Mouse (Mus musculus): ENCODE measurements at regions not wholly inside any gene's neighbourhood (a gene's known extent, or its start where the extent isn't known, plus 50 kb on each side); places are given as distances from the start of the nearest gene placed in this dataset.

DNA sequence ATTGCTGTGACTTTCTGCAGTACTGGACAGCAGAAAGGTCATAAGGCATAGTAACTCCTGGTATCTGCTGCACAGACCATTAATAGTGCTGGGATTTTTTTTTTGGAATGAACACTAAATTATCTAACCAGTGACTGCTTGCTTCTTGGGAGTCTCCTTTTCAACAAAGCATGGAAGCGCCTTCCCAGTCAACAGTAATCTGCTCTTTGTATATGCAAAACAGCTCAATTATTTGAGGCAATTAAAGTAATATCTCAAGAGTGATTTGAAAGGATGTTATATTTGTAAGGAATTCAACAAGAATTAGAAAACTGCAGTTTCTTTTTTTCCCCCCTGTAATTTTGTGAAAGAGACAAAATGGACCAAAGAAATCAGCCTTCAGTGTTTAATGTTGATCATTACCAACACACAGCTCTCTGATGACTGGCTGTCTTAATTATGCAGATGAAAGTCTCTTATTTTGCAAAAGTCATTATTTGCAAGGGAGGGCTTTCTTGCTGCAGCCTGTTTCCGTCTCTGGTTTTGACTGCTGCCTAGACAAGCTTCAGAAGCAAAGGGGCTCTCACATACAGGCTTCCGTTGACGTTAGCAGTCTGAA lies 260.3 kb upstream of the Arpp21 start:
- Histone ChIP-seq H3K4me2 (no peak overlapping the region), H3K9ac (no peak overlapping the region), H3K27ac (no peak overlapping the region), H3K36me3 (no peaks in the 10 kb centered on the region), H3K4me1 (no peaks in the 10 kb centered on the region), H3K9me3 (no peaks in the 10 kb centered on the region), H3K27me3 (no peaks in the 10 kb centered on the region), H3K4me3 (no peak overlapping the region)
- ATAC-seq (ENCODE audit: insufficient number of reproducible peaks, insufficient read depth, low FRiP score, low TSS enrichment, low read depth) = no peak
- WGBS = 76% methylated on average over 4 of the region's 4 CpGs

DNA sequence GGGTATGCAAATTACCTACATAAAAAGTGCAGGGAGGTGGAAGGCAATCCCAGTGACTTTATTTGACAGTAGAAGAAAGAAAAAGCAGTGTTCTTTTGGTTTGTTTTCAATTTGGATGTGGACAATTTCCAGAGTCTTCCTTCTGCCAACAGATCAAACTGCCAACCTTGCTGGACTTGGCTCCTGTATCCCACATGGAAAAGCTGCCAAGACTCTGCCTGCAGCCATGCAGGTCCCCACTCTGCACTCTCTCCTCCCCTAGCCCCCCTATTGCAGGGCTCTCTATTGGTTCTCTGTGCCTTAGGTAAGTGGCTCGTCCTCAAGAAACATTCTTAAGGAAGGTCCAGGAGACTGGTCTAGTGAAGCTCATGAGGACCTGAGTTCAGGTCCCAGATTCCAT lies 255.2 kb upstream of the Arpp21 start:
- Histone ChIP-seq H3K9ac (no peak overlapping the region), H3K9me3 (no peaks in the 10 kb centered on the region), H3K36me3 (no peaks in the 10 kb centered on the region), H3K27ac (no peak overlapping the region), H3K4me2 (no peak overlapping the region), H3K4me3 (no peak overlapping the region), H3K27me3 (no peaks in the 10 kb centered on the region), H3K4me1 (no peaks in the 10 kb centered on the region)
- 62% methylated on average over 1 of the region's 1 CpGs for WGBS
- ATAC-seq (ENCODE audit: insufficient number of reproducible peaks, insufficient read depth, low FRiP score, low TSS enrichment, low read depth) = no peak

DNA sequence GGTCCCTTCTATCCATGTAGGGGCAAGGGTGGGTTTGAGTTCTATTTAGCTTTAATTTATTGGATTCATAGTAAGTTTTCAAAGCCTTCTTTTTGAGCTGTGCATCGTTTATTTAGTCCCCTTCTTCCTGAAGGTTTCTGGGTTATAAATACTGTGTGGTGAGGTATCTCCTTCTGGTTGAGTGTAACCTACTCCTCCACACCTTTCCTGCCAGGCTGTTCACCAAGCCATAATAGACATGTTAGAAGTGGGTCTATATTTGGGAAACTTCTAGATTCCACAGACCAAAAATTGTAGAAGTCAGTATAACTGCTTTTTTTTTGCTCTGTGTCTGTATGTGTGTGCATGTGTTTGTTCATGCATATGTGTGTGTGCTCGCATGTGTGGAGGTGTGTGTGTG lies 240.9 kb upstream of the Arpp21 start:
- WGBS = 86% methylated on average over 2 of the region's 2 CpGs
- Histone ChIP-seq H3K36me3 (no peaks in the 10 kb centered on the region), H3K9me3 (no peaks in the 10 kb centered on the region), H3K4me3 (no peak overlapping the region), H3K27me3 (no peaks in the 10 kb centered on the region), H3K27ac (no peak overlapping the region), H3K9ac (no peak overlapping the region), H3K4me1 (no peaks in the 10 kb centered on the region), H3K4me2 (no peak overlapping the region)
- ATAC-seq (ENCODE audit: insufficient number of reproducible peaks, insufficient read depth, low FRiP score, low TSS enrichment, low read depth) = no peak

DNA sequence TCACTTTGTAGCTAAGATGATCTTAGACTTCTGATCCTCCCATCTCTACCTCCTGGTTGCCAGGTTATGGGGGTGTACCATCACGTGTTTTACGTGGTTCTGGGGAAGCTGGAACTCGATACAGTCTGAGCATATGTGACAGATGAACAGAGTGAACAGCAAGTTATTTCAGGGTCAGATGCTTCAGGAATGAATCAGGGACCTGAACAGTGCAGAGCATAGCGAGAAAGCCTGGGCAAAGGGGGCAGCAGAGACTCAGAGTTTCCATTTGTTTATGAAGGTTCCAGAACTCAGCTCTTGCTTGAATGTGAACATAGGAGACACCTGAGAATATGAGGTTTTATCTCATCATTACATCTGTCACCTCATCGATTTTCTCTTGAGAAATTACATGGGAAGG lies 221.9 kb upstream of the Arpp21 start:
- no peaks in the 10 kb centered on the region for H3K27me3 ChIP-seq
- no peaks in the 10 kb centered on the region for H3K9me3 ChIP-seq
- H3K36me3 ChIP-seq = no peaks in the 10 kb centered on the region
- H3K4me3 ChIP-seq = no peak overlapping the region
- ATAC-seq (ENCODE audit: insufficient number of reproducible peaks, insufficient read depth, low FRiP score, low TSS enrichment, low read depth) = no peak
- H3K27ac ChIP-seq = no peak overlapping the region
- 77% methylated on average over 5 of the region's 5 CpGs for WGBS
- no peaks in the 10 kb centered on the region for H3K4me1 ChIP-seq
- H3K4me2 ChIP-seq = no peak overlapping the region
- no peak overlapping the region for H3K9ac ChIP-seq

DNA sequence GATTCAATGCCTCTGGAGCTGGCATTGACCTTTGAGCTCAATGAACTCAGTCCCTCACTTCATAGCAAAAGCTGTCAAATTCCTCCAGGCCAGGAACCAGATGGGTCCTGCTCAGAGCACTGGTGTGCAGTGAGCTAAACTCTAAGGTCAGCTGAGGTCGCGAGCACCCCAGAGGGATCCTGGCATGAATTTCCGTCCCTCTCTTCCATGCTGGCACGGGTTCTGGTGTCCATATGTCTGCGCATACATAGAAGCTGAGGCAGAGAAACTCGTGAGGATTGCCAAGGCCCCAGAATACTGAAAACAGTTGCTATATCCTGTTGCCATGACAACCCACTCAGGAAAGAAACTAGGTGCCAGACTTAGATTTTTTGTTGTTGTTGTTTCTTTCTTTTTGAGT lies 219.0 kb upstream of the Arpp21 start:
- Histone ChIP-seq H3K9me3 (no peaks in the 10 kb centered on the region), H3K4me2 (no peak overlapping the region), H3K27me3 (no peaks in the 10 kb centered on the region), H3K4me1 (no peaks in the 10 kb centered on the region), H3K4me3 (no peak overlapping the region), H3K27ac (no peak overlapping the region), H3K9ac (no peak overlapping the region), H3K36me3 (no peaks in the 10 kb centered on the region)
- no peak for ATAC-seq (ENCODE audit: insufficient number of reproducible peaks, insufficient read depth, low FRiP score, low TSS enrichment, low read depth)
- 25% methylated on average over 6 of the region's 6 CpGs for WGBS

DNA sequence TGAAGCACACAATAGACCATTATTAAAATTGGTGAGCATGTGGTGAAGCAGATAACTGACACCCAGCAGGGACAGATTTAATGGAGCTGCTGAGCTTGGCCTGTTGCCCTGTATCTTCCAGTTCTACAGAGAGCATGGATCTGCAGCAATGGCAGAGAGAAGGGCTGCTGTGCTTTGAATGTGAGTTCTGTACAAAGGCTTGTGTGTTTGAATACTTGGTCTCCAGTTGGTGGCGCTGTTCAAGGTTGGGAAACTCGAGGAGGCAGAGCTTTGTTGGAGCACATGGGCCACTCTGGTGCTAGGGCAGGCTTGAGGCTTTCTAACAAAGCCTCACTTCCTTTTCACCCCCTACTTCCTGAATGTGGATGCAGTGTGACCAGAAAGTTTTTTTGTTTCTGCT lies 211.8 kb upstream of the Arpp21 start:
- no peaks in the 10 kb centered on the region for H3K36me3 ChIP-seq
- no peak overlapping the region for H3K27ac ChIP-seq
- no peaks in the 10 kb centered on the region for H3K27me3 ChIP-seq
- ATAC-seq (ENCODE audit: insufficient number of reproducible peaks, insufficient read depth, low FRiP score, low TSS enrichment, low read depth) = no peak
- no peak overlapping the region for H3K4me2 ChIP-seq
- WGBS = 10% methylated on average over 2 of the region's 2 CpGs
- H3K9ac ChIP-seq = no peak overlapping the region
- H3K4me3 ChIP-seq = no peak overlapping the region
- no peaks in the 10 kb centered on the region for H3K9me3 ChIP-seq
- no peaks in the 10 kb centered on the region for H3K4me1 ChIP-seq

DNA sequence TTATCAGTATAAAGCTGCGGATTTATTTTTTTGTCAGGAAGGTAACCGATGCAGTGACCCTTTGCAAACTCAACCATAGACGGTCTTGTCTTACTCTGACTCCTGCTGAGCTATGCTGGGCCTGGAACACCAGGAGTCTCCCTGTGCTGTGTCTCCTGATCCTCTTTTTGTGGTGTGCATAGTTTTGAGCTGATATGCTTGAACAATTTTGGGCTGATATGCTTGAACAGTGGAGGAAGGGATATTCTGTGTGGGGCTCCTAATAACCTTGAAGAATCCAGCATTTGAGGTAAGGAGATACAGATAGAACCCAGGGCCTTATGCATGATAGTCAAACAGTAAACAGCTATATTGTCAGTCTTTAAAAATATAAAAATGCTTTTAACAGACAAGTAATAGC lies 211.2 kb upstream of the Arpp21 start:
- no peaks in the 10 kb centered on the region for H3K9me3 ChIP-seq
- H3K4me3 ChIP-seq = no peak overlapping the region
- no peaks in the 10 kb centered on the region for H3K4me1 ChIP-seq
- H3K4me2 ChIP-seq = no peak overlapping the region
- H3K27ac ChIP-seq = no peak overlapping the region
- no peaks in the 10 kb centered on the region for H3K36me3 ChIP-seq
- no peaks in the 10 kb centered on the region for H3K27me3 ChIP-seq
- H3K9ac ChIP-seq = no peak overlapping the region
- 77% methylated on average over 3 of the region's 3 CpGs for WGBS
- no peak for ATAC-seq (ENCODE audit: insufficient number of reproducible peaks, insufficient read depth, low FRiP score, low TSS enrichment, low read depth)

DNA sequence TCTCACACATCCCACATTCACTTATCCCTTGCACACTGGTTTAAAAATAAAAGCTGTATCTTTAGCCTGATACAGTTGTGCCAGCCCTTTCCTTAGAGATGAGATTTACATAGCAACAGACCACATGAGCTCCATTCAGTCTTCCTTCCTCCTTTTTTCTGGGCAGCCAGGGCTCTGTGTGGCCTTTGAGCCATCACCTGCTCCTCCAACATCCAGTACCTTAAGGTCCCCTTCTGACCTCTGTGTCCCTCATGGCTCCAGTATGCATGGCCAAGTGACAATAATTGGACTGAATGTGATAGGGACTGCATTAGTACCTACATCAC lies 210.3 kb upstream of the Arpp21 start:
- Histone ChIP-seq H3K36me3 (no peaks in the 10 kb centered on the region), H3K9ac (no peak overlapping the region), H3K4me2 (no peak overlapping the region), H3K4me1 (no peaks in the 10 kb centered on the region), H3K4me3 (no peak overlapping the region), H3K9me3 (no peaks in the 10 kb centered on the region), H3K27me3 (no peaks in the 10 kb centered on the region), H3K27ac (no peak overlapping the region)
- no peak for ATAC-seq (ENCODE audit: insufficient number of reproducible peaks, insufficient read depth, low FRiP score, low TSS enrichment, low read depth)

DNA sequence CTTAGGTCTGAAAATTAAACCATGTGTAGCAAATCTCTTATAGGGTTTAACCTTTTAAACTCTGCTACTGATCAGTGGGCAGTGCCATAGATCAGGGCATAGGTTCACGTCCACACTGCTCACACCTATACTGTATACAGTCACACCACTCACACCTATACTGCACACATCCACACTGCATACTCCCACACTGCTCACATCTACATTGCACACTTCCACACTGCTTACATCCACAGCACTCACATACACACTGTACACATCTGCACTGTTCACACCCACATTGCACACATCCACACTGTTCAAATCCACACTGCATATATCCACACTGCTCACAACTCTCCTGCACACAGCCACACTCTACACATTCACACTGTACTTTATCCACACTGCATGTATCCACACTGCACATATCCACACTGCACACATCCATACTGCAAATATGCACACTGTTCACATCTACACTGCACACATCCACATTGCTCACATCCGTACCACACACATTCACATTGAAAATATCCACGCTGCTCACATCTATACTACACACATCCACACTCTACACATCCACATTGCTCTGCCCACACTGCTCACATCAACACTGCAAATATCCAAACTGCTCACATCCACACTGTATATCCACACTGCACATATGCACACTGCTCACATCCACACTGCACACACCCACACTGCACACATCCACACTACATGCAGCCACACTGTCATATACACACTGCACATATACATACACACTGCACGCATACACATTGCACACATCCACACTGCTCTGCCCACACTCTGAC lies 209.7 kb upstream of the Arpp21 start:
- Histone ChIP-seq H3K4me2 (no peak overlapping the region), H3K27me3 (no peaks in the 10 kb centered on the region), H3K4me1 (no peaks in the 10 kb centered on the region), H3K27ac (no peak overlapping the region), H3K4me3 (no peak overlapping the region), H3K9me3 (no peaks in the 10 kb centered on the region), H3K36me3 (no peaks in the 10 kb centered on the region), H3K9ac (no peak overlapping the region)
- WGBS = 91% methylated on average over 4 of the region's 4 CpGs
- ATAC-seq (ENCODE audit: insufficient number of reproducible peaks, insufficient read depth, low FRiP score, low TSS enrichment, low read depth) = peak; percentile 81

DNA sequence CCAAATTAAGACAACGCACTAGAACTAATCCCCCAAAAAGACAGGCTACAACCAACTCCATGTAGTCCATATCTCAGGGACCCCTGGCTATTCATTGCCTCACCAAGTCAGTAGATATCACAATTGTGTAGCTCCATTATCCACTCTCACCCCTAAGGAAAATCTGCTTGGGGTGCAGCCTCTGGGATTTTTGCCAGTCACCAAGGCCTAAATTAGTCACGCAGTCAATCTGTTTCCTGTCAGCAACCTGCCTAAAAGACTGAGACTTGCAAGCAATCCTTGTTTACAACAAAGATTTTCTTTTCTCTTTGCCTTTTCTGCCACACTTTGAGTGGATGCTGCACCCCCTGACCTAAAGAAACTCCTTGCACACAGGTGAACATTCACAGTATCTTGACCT lies 208.5 kb upstream of the Arpp21 start:
- Histone ChIP-seq H3K9me3 (no peaks in the 10 kb centered on the region), H3K9ac (no peak overlapping the region), H3K36me3 (no peaks in the 10 kb centered on the region), H3K4me2 (no peak overlapping the region), H3K27ac (no peak overlapping the region), H3K27me3 (no peaks in the 10 kb centered on the region), H3K4me1 (no peaks in the 10 kb centered on the region), H3K4me3 (no peak overlapping the region)
- 75% methylated on average over 2 of the region's 2 CpGs for WGBS
- ATAC-seq (ENCODE audit: insufficient number of reproducible peaks, insufficient read depth, low FRiP score, low TSS enrichment, low read depth) = no peak

DNA sequence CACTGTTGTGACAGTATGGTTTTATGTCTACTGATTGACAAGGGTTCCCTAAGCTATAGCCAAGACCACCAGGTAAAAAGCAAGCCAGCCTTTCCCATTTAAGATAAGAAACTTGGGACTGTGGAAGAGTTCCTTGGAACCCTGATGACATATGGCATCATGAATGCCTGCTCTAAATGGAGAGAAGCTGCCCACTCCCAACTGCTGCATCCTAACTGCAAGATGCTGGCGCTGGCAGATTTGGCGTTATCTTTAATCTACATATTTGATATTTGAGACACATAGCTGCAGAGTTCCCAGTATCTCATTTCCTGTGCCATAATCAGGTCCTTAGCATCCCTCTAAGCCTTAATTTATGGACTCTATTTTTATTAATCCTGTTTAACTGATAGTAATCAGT lies 200.4 kb upstream of the Arpp21 start:
- ATAC-seq (ENCODE audit: insufficient number of reproducible peaks, insufficient read depth, low FRiP score, low TSS enrichment, low read depth) = no peak
- no peaks in the 10 kb centered on the region for H3K27me3 ChIP-seq
- H3K9me3 ChIP-seq = no peaks in the 10 kb centered on the region
- H3K4me3 ChIP-seq = no peak overlapping the region
- H3K4me1 ChIP-seq = no peaks in the 10 kb centered on the region
- 66% methylated on average over 2 of the region's 2 CpGs for WGBS
- no peak overlapping the region for H3K9ac ChIP-seq
- H3K36me3 ChIP-seq = no peaks in the 10 kb centered on the region
- no peak overlapping the region for H3K4me2 ChIP-seq
- H3K27ac ChIP-seq = no peak overlapping the region

DNA sequence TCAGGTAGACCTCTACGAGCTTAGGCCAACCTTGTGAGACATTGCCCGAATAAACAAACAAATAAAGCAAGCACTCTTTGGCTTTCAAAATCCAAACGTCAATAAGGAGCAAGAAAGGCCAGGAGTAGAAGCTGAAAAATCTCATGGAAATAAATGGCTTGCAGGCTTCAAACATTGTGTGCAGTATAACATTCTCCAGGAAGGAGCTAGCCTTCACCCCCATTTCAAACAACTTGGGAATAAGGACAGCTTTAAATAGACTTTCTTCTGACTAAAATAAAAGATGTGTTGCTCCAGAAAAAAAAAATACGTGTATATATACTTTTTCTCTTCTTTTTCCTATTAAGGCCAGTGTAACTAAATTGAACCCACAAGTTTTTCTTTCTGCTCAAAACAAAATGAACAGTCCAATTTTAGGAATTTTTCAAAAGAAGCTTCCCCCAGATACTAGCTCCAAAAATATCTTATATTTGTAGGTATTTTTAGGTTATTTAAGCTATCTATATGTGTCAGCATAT lies 196.2 kb upstream of the Arpp21 start:
- ATAC-seq (ENCODE audit: insufficient number of reproducible peaks, insufficient read depth, low FRiP score, low TSS enrichment, low read depth) = no peak

More for the DNA sequence above, 196.2 kb upstream of the Arpp21 start:
- Histone ChIP-seq H3K9ac (no peak overlapping the region), H3K36me3 (no peaks in the 10 kb centered on the region), H3K4me3 (no peak overlapping the region), H3K9me3 (no peaks in the 10 kb centered on the region), H3K4me1 (no peaks in the 10 kb centered on the region), H3K27me3 (no peaks in the 10 kb centered on the region), H3K4me2 (no peak overlapping the region), H3K27ac (no peak overlapping the region)
- 68% methylated on average over 4 of the region's 4 CpGs for WGBS

Data from embryonic facial prominence, embryonic 13.5 days (tissue).